Mouse (Mus musculus) myocyte (in vitro differentiated cells): ENCODE measurements around the gene Gm14295.
"Not testable (repeated sequence)": the region's sequence is repeated elsewhere in the genome, so short reads cannot be mapped to it uniquely, and the experiment has no call there.

Experiments used
- MAX ChIP-seq: IDR thresholded peaks from one replicate; pipeline ENCODE4 v1.6.1; 2011; ENCODE audit warnings: low read depth, mild to moderate bottlenecking, control low read depth
- POLR2A ChIP-seq: IDR thresholded peaks from one replicate; pipeline ENCODE4 v1.6.1; 2011; ENCODE audit warnings: low read depth, mild to moderate bottlenecking, control low read depth, moderate library complexity; ENCODE audit not compliant: insufficient read length
- TCF12 ChIP-seq: IDR thresholded peaks from one replicate; pipeline ENCODE4 v1.6.1; 2011; ENCODE audit warnings: mild to moderate bottlenecking, control low read depth; ENCODE audit not compliant: poor library complexity, insufficient read depth, severe bottlenecking
- USF1 ChIP-seq: IDR thresholded peaks from one replicate; pipeline ENCODE4 v1.6.1; 2011; ENCODE audit warnings: low read depth, mild to moderate bottlenecking, control low read depth, moderate library complexity

- TF ChIP-seq POLR2A, TCF12, MAX, USF1: not testable (repeated sequence)
These were observed at the start of gene Gm14295 for GRCm38 (mm10) chr2:176798312-176798711.
